Mouse (Mus musculus): ENCODE data around the gene Mlh1.

The Mlh1 gene

GRCm38 (mm10) chr9:111213501-111213900 lies 58.1 kb downstream of the Mlh1 start:
- peak; percentile 20 for DNase-seq (ENCODE audit: low spot score)

GRCm38 (mm10) chr9:111211122-111212041 lies 60.2 kb downstream of the Mlh1 start:
- no peak for DNase-seq (ENCODE audit: low spot score)

- DNase-seq (ENCODE audit: low spot score), result no peak
These were observed 61.2 kb downstream of the Mlh1 start for GRCm38 (mm10) chr9:111210412-111210811.

- DNase-seq (ENCODE audit: low spot score), result no peak
These were observed 62.4 kb downstream of the Mlh1 start for GRCm38 (mm10) chr9:111209158-111209699.

- no peak for DNase-seq (ENCODE audit: low spot score)
These were observed 63.4 kb downstream of the Mlh1 start for GRCm38 (mm10) chr9:111208185-111208584.

GRCm38 (mm10) chr9:111207683-111208082 lies 63.9 kb downstream of the Mlh1 start:
- no peak for DNase-seq (ENCODE audit: low spot score)

GRCm38 (mm10) chr9:111204601-111205375 lies 66.8 kb downstream of the Mlh1 start:
- peak; percentile 8 for DNase-seq (ENCODE audit: low spot score)

GRCm38 (mm10) chr9:111200208-111200607 lies 71.4 kb downstream of the Mlh1 start:
- DNase-seq (ENCODE audit: low spot score), result no peak

GRCm38 (mm10) chr9:111198332-111198731 lies 73.3 kb downstream of the Mlh1 start:
- no peak for DNase-seq (ENCODE audit: low spot score)

GRCm38 (mm10) chr9:111197712-111198111 lies 73.9 kb downstream of the Mlh1 start:
- DNase-seq (ENCODE audit: low spot score), result peak; percentile 56

- DNase-seq (ENCODE audit: low spot score), result peak; percentile 31
These were observed 74.5 kb downstream of the Mlh1 start for GRCm38 (mm10) chr9:111197116-111197515.

GRCm38 (mm10) chr9:111193211-111193610 lies 78.4 kb downstream of the Mlh1 start:
- DNase-seq (ENCODE audit: low spot score), result no peak

- DNase-seq (ENCODE audit: low spot score), result no peak
These were observed 82.9 kb downstream of the Mlh1 start for GRCm38 (mm10) chr9:111188731-111189130.

- no peak for DNase-seq (ENCODE audit: low spot score)
These were observed 84.7 kb downstream of the Mlh1 start for GRCm38 (mm10) chr9:111186861-111187260.

- no peak for DNase-seq (ENCODE audit: low spot score)
These were observed 86.7 kb downstream of the Mlh1 start for GRCm38 (mm10) chr9:111184929-111185328.

GRCm38 (mm10) chr9:111182176-111182575 lies 89.4 kb downstream of the Mlh1 start:
- DNase-seq (ENCODE audit: low spot score), result no peak

- no peak for DNase-seq (ENCODE audit: low spot score)
These were observed 92.6 kb downstream of the Mlh1 start for GRCm38 (mm10) chr9:111178971-111179370.
